Mouse (Mus musculus) neutrophil, adult 5-6 weeks (primary cell): ENCODE results near the gene Tmprss2. TPM values are rescaled to one million over a fixed set of nuclear protein-coding genes. Genes with fewer than 3 reads are reported as not detected.

ENCODE experiments used
- ATAC-seq: fragments of 151-379, 151-347 bp; 2 replicates; pipeline ENCODE4 v1.8.0; 2017; ENCODE audit warnings: mild to moderate bottlenecking, moderate TSS enrichment; ENCODE audit not compliant: insufficient number of reproducible peaks, poor library complexity, low FRiP score, severe bottlenecking; ENCODE audit errors: extremely low read depth
- total RNA-seq: library from RNA; stranded (forward); fragments of 200-1000 nt; gene quantifications from 2 replicates; pipeline ENCODE4 v1.2.3, GENCODE M21; 2017

Tmprss2 gene
- total RNA-seq = 0.12 TPM in 1 of 2 replicates, not detected in the other

GRCm38 (mm10) chr16:97610939-97611338 is at the start of gene Tmprss2:
Tmprss2 (minus strand) TSS chr16:97611195.
- ATAC-seq = no peak

- ATAC-seq = no peak
These were observed 48.2 kb upstream of the Tmprss2 start for GRCm38 (mm10) chr16:97659225-97659658.

- no peak for ATAC-seq
These were observed 47.5 kb upstream of the Tmprss2 start for GRCm38 (mm10) chr16:97658481-97658880.

GRCm38 (mm10) chr16:97655800-97656199 is 44.8 kb upstream of the Tmprss2 start:
- ATAC-seq = no peak

- no peak for ATAC-seq
These were observed 38.7 kb upstream of the Tmprss2 start for GRCm38 (mm10) chr16:97649522-97650188.

- ATAC-seq = no peak
These were observed 33.7 kb upstream of the Tmprss2 start for GRCm38 (mm10) chr16:97644681-97645080.

GRCm38 (mm10) chr16:97639630-97640029 is 28.6 kb upstream of the Tmprss2 start:
- no peak for ATAC-seq

- ATAC-seq = no peak
These were observed 22.0 kb upstream of the Tmprss2 start for GRCm38 (mm10) chr16:97632880-97633484.

GRCm38 (mm10) chr16:97623166-97623565 is 12.2 kb upstream of the Tmprss2 start:
- ATAC-seq = no peak

- ATAC-seq = no peak
These were observed 11.4 kb upstream of the Tmprss2 start for GRCm38 (mm10) chr16:97622383-97622889.

- ATAC-seq = no peak
These were observed 7.3 kb upstream of the Tmprss2 start for GRCm38 (mm10) chr16:97618285-97618684.

GRCm38 (mm10) chr16:97612009-97612408 is 1.0 kb upstream of the Tmprss2 start:
- no peak for ATAC-seq

GRCm38 (mm10) chr16:97610246-97610645 is 749 bp downstream of the Tmprss2 start:
- no peak for ATAC-seq

GRCm38 (mm10) chr16:97609676-97610075 is 1.3 kb downstream of the Tmprss2 start:
- ATAC-seq = no peak

- ATAC-seq = no peak
These were observed 3.0 kb downstream of the Tmprss2 start for GRCm38 (mm10) chr16:97607956-97608355.

- no peak for ATAC-seq
These were observed 4.2 kb downstream of the Tmprss2 start for GRCm38 (mm10) chr16:97606829-97607228.

GRCm38 (mm10) chr16:97605957-97606721 is 4.9 kb downstream of the Tmprss2 start:
- no peak for ATAC-seq

- no peak for ATAC-seq
These were observed 8.7 kb downstream of the Tmprss2 start for GRCm38 (mm10) chr16:97602256-97602655.

- no peak for ATAC-seq
These were observed 10.4 kb downstream of the Tmprss2 start for GRCm38 (mm10) chr16:97600591-97600990.

- no peak for ATAC-seq
These were observed 12.9 kb downstream of the Tmprss2 start for GRCm38 (mm10) chr16:97598046-97598445.
